Mouse (Mus musculus) stomach, postnatal 0 days (tissue): ENCODE data around the gene Ppp2r5c.

ENCODE experiments used
- CTCF ChIP-seq: IDR thresholded peaks from 2 replicates; pipeline ENCODE4 v1.5.1; 2016; ENCODE audit warnings: antibody characterized with exemption, low read depth, mild to moderate bottlenecking, moderate library complexity
- EP300 ChIP-seq: optimal IDR thresholded peaks from 2 replicates; pipeline ENCODE3; 2016; ENCODE audit warnings: antibody characterized with exemption

- no peak for TF ChIP-seq EP300
- TF ChIP-seq CTCF = no peak
Observed at GRCm38 (mm10) chr12:110445775-110446174, 1.1 kb upstream of the Ppp2r5c start.
